Comparison of ENCODE assay signal across 7 mouse cellular contexts in the genomic region with DNA sequence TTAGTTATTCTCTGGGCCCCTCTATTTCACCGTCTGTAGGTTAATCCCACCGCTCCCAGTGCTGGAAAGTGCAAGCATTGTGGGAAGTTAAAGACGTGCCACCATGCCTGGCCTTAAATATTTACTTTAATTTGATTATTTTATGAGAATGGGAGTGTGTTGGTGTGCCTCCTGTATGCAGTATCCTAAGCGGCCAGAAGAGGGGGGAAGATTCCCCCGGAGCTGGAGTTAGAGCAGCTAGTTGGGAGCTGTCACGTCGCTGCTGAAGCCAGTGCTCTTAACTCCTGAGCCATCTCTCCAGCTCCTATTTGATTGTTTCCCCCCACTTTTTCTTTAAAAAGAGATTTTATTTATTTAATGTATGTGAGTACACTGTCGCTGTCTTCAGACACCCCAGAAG. TPM values are rescaled to one million over a fixed set of nuclear protein-coding genes. Genes with fewer than 3 reads are reported as not detected.
DNase-seq lines count a peak whose midpoint lies in the region; ATAC-seq and TF ChIP-seq lines count a peak whose summit lies in the region.
"Not testable (repeated sequence)": the region's sequence is repeated elsewhere in the genome, so short reads cannot be mapped to it uniquely, and the experiment has no call there.

No protein-coding gene starts in this region.

- H3K9me3 ChIP-seq in midbrain, embryonic 10.5 days (replicated peaks), result peaks cover 12% of the 10 kb centered on the region; the same call in 1 of the 2 replicates

- H3K27me3 ChIP-seq in kidney, adult 2 months (replicated peaks; ENCODE audit: control insufficient read depth, insufficient read depth, low read length); liver, adult 2 months (ENCODE audit: control insufficient read depth, insufficient read depth, low read length); midbrain, embryonic 10.5 days (ENCODE audit: low read depth, poor library complexity, severe bottlenecking): not testable (repeated sequence)

- TF ChIP-seq POLR2A in kidney, adult 2 months (IDR thresholded peaks at IDR 0.05; ENCODE audit: low read depth, low read length); liver, adult 2 months (IDR thresholded peaks at IDR 0.05; ENCODE audit: extremely low read depth, insufficient read depth, low read length): not testable (repeated sequence)

- H3K79me2 ChIP-seq in liver, adult 2 months (ENCODE audit: control insufficient read depth, insufficient read depth, low read length), result not testable (repeated sequence)

- not testable (repeated sequence) for H3K27ac ChIP-seq in kidney, adult 2 months (ENCODE audit: insufficient read depth, low read depth, low read length); liver, adult 2 months (replicated peaks; ENCODE audit: insufficient read depth, low read depth, low read length); midbrain, embryonic 10.5 days (replicated peaks)

- H3K4me3 ChIP-seq in kidney, adult 2 months (ENCODE audit: insufficient read depth, low read depth, low read length); liver, adult 2 months (ENCODE audit: insufficient read depth, low read depth, low read length); midbrain, embryonic 10.5 days: not testable (repeated sequence)

- TF ChIP-seq CTCF in kidney, adult 2 months (conservative IDR thresholded peaks at IDR 0.05; ENCODE audit: insufficient read depth, insufficient read length, low read depth, low read length), result peak; percentile 31; the same call in 1 of the 2 replicates
- peak; percentile 31; the same call in 1 of the 2 replicates for TF ChIP-seq CTCF in liver, adult 2 months (IDR thresholded peaks at IDR 0.05; ENCODE audit: low read depth, low read length)

- H3K36me3 ChIP-seq in kidney, adult 2 months (ENCODE audit: control insufficient read depth, insufficient read depth, low read length), result not testable (repeated sequence)
- peaks cover 12% of the 10 kb centered on the region for H3K36me3 ChIP-seq in liver, adult 2 months (ENCODE audit: control insufficient read depth, insufficient read depth, low read length)
- H3K36me3 ChIP-seq in midbrain, embryonic 10.5 days, result peaks cover 86% of the 10 kb centered on the region

- H3K4me1 ChIP-seq in kidney, adult 2 months (ENCODE audit: control insufficient read depth, insufficient read depth, low read length); liver, adult 2 months (ENCODE audit: control insufficient read depth, insufficient read depth, low read length); midbrain, embryonic 10.5 days: not testable (repeated sequence)

- H3K9ac ChIP-seq in liver, adult 2 months (ENCODE audit: low read depth, low read length), result not testable (repeated sequence)

- peak; percentile 12 for DNase-seq in ES-CJ7 (ENCODE audit: low read depth, low spot score)
- peak; percentile 11 for DNase-seq in kidney, adult 2 months
- not testable (repeated sequence) for DNase-seq in liver, adult 2 months (ENCODE audit: extremely low read depth, low read depth, low spot score)
- peak; percentile 17 for DNase-seq in midbrain, embryonic 10.5 days (ENCODE audit: low spot score)
- peak; percentile 52 to 78 for DNase-seq in spleen, postnatal 10 days (ENCODE audit: low spot score in 2 of 2)

- 43% methylated on average over 8 of the region's 8 CpGs for WGBS in kidney, adult 2 months
- 69% methylated on average over 8 of the region's 8 CpGs for WGBS in liver, adult 2 months
- 58% methylated on average over 8 of the region's 8 CpGs for WGBS in midbrain, embryonic 10.5 days

- peak; percentile 63; the same call in 1 of the 2 replicates for ATAC-seq in common myeloid progenitor, adult 5-6 weeks (replicated peaks; ENCODE audit: low read depth, poor library complexity, severe bottlenecking)
- ATAC-seq in granulocyte monocyte progenitor cell, adult 5-6 weeks (replicated peaks; ENCODE audit: poor library complexity, severe bottlenecking), result peak; percentile 65; the same call in 1 of the 2 replicates

RNA-seq across cellular contexts. Expression of a gene that starts 7.1 kb away (rescaled TPM):
- total RNA-seq in common myeloid progenitor, adult 5-6 weeks (2017), result 0.91 TPM in 1 of 2 replicates, not detected in the other
- total RNA-seq in granulocyte monocyte progenitor cell, adult 5-6 weeks (2014; fragmentation: Nextera tagmentation), result 0.32 and 2.5 TPM in 2 replicates
- 0.31 TPM in 1 of 2 replicates, not detected in the other for total RNA-seq in granulocyte monocyte progenitor cell, adult 5-6 weeks (2017)
- polyA plus RNA-seq in kidney, adult 2 months (2012; rRNA removed), result 0.48 and 0.53 TPM in 2 replicates
- not detected in 2 replicates for total RNA-seq in liver, adult 2 months (2014; rRNA removed)
- 0.11 TPM in 2 replicates for polyA plus RNA-seq in liver, adult 2 months (2012; rRNA removed)
- 0.59 and 1.1 TPM in 2 replicates for polyA plus RNA-seq in midbrain, embryonic 10.5 days (2016; fragmentation: Nextera tagmentation; extraction: Ambion mirVana)

RNA-seq across cellular contexts. Expression of a gene that starts 25.5 kb away (rescaled TPM):
- total RNA-seq in common myeloid progenitor, adult 5-6 weeks (2017), result 73.1 and 85.8 TPM in 2 replicates
- total RNA-seq in granulocyte monocyte progenitor cell, adult 5-6 weeks (2014; fragmentation: Nextera tagmentation), result 43.6 and 52.5 TPM in 2 replicates
- total RNA-seq in granulocyte monocyte progenitor cell, adult 5-6 weeks (2017), result 59.7 and 78.0 TPM in 2 replicates
- polyA plus RNA-seq in kidney, adult 2 months (2012; rRNA removed), result 25.5 and 30.3 TPM in 2 replicates
- 11.5 and 13.5 TPM in 2 replicates for total RNA-seq in liver, adult 2 months (2014; rRNA removed)
- 14.6 and 22.2 TPM in 2 replicates for polyA plus RNA-seq in liver, adult 2 months (2012; rRNA removed)
- 47.3 and 58.8 TPM in 2 replicates for polyA plus RNA-seq in midbrain, embryonic 10.5 days (2016; fragmentation: Nextera tagmentation; extraction: Ambion mirVana)

RNA-seq across cellular contexts. Expression of a gene that starts 26.1 kb away (rescaled TPM):
- total RNA-seq in common myeloid progenitor, adult 5-6 weeks (2017), result 57.0 and 57.9 TPM in 2 replicates
- total RNA-seq in granulocyte monocyte progenitor cell, adult 5-6 weeks (2014; fragmentation: Nextera tagmentation), result 44.0 and 47.5 TPM in 2 replicates
- 56.4 and 57.4 TPM in 2 replicates for total RNA-seq in granulocyte monocyte progenitor cell, adult 5-6 weeks (2017)
- 26.8 and 30.4 TPM in 2 replicates for polyA plus RNA-seq in kidney, adult 2 months (2012; rRNA removed)
- total RNA-seq in liver, adult 2 months (2014; rRNA removed), result 18.0 and 22.0 TPM in 2 replicates
- polyA plus RNA-seq in liver, adult 2 months (2012; rRNA removed), result 14.2 and 17.0 TPM in 2 replicates
- polyA plus RNA-seq in midbrain, embryonic 10.5 days (2016; fragmentation: Nextera tagmentation; extraction: Ambion mirVana), result 40.7 and 45.1 TPM in 2 replicates

RNA-seq across cellular contexts. Expression of a gene that starts 52.7 kb away (rescaled TPM):
- total RNA-seq in common myeloid progenitor, adult 5-6 weeks (2017), result 7.1 and 10.1 TPM in 2 replicates
- 17.4 and 27.8 TPM in 2 replicates for total RNA-seq in granulocyte monocyte progenitor cell, adult 5-6 weeks (2014; fragmentation: Nextera tagmentation)
- 5.7 and 7.2 TPM in 2 replicates for total RNA-seq in granulocyte monocyte progenitor cell, adult 5-6 weeks (2017)
- 18.8 and 20.1 TPM in 2 replicates for polyA plus RNA-seq in kidney, adult 2 months (2012; rRNA removed)
- 4.7 and 9.4 TPM in 2 replicates for total RNA-seq in liver, adult 2 months (2014; rRNA removed)
- 15.6 and 17.0 TPM in 2 replicates for polyA plus RNA-seq in liver, adult 2 months (2012; rRNA removed)
- polyA plus RNA-seq in midbrain, embryonic 10.5 days (2016; fragmentation: Nextera tagmentation; extraction: Ambion mirVana), result 27.9 and 35.8 TPM in 2 replicates
